Mouse (Mus musculus) kidney, adult 10 weeks (tissue): ENCODE data around the gene Cd320. TPM values are rescaled to one million over a fixed set of nuclear protein-coding genes. Genes with fewer than 3 reads are reported as not detected.

Experiments
- polyA plus RNA-seq: library from polyadenylated mRNA; stranded (reverse); fragments of 350-450 nt; fragmentation: Illumina TruSeq; extraction: RNeasy Lipid Tissue Mini Kit (QIAGEN cat#74804); gene quantifications from one replicate; pipeline ENCODE4 v1.2.3, GENCODE M21; 2014; ENCODE audit warnings: low read depth, low replicate concordance

Cd320 gene
- polyA plus RNA-seq, result 6.0 TPM

GRCm38 (mm10) chr17:33842966-33843795, at the start of gene Cd320:
Cd320 (plus strand) TSS chr17:33843091.

GRCm38 (mm10) chr17:33810334-33811141, 32.4 kb upstream of the Cd320 start, which contains the start of gene Kank3:
Kank3 (plus strand) TSS chr17:33810519.

DNA sequence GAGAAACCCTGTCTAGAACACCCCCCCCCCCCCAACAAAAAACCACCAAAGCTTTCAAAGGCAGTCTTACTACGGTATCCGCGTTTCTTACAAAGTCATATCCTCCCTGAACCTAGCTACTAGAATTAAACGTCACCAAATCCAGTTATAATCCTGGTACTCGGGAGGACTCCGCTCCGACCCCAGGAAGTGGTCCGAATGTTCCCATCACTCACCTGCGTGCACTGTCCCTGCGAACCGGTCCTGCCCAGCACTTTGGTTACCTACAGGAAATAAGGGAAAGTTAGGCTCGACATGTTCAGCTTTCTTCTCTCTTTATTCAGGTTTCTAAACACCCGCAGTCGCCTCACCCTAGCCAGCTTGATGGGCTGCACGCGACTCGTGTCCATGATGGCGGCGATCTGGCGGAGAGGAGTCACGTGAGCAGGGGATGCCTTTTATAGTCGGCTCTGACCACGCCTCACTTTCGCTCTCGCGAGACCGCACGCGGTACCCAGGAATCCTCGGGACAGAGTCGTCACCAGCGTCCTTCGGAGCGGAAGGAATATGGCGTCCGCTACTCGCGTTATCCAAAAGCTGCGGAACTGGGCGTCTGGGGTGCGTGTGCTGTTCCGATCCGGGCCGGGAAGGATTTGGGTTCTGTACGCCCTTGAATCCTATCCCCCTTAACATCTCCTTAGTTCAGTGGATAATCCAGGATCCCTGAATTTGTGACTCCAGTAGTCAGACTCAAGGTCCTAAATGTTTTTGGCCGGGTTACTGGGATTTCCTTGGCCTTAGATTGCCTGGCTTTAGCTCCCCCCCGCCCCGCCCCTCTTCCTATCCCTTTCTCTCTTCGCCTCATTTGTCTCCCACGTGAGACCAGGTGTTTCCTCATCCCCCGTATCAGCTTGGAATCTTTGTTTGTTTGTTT, 18.6 kb upstream of the Cd320 start, which contains the start of the genes Rps28 and Ndufa7:
TSS of gene Rps28 (minus strand) at position 479 of the 913 bp plus-strand sequence.
TSS of gene Ndufa7 (plus strand) at position 489 of the 913 bp plus-strand sequence.

GRCm38 (mm10) chr17:33873537-33873936, 30.6 kb downstream of the Cd320 start, which contains the start of gene Gm7029:
Gm7029 (plus strand) TSS chr17:33873837.

GRCm38 (mm10) chr17:33890533-33891059, 47.7 kb downstream of the Cd320 start, which contains the start of gene Kifc1:
Kifc1 (minus strand) TSS chr17:33890661.

Other genes starting within 250 kb of the Cd320 start
- gene Zfp414, start 214.0 kb upstream of the Cd320 start, polyA plus RNA-seq, result 1.1 TPM
- not detected for gene Pram1, start 205.0 kb upstream of the Cd320 start, polyA plus RNA-seq
- 305 TPM for gene Hnrnpm, start 156.2 kb upstream of the Cd320 start, polyA plus RNA-seq
- 18.5 TPM for gene March2, start 124.4 kb upstream of the Cd320 start, polyA plus RNA-seq
- 15.2 TPM for gene Rab11b, start 82.6 kb upstream of the Cd320 start, polyA plus RNA-seq
- gene Angptl4, start 61.3 kb upstream of the Cd320 start, polyA plus RNA-seq, result 1.4 TPM
- gene Kank3, start 32.6 kb upstream of the Cd320 start, polyA plus RNA-seq, result 10.2 TPM
- 57.1 TPM for gene Rps28, start 18.5 kb upstream of the Cd320 start, polyA plus RNA-seq
- 17.8 TPM for gene Ndufa7, start 18.5 kb upstream of the Cd320 start, polyA plus RNA-seq
- not detected for gene Gm7029, start 30.7 kb downstream of the Cd320 start, polyA plus RNA-seq
- gene Kifc1, start 47.6 kb downstream of the Cd320 start, polyA plus RNA-seq, result not detected
- not detected for gene Platr17, start 62.0 kb downstream of the Cd320 start, polyA plus RNA-seq
- gene Daxx, start 66.3 kb downstream of the Cd320 start, polyA plus RNA-seq, result 5.0 TPM
- 17.3 TPM for gene Tapbp, start 72.8 kb downstream of the Cd320 start, polyA plus RNA-seq
- gene Zbtb22, start 72.8 kb downstream of the Cd320 start, polyA plus RNA-seq, result 1.3 TPM
- 1.6 TPM for gene Rgl2, start 86.5 kb downstream of the Cd320 start, polyA plus RNA-seq
- 15.7 TPM for gene Pfdn6, start 97.3 kb downstream of the Cd320 start, polyA plus RNA-seq
- 0.24 TPM for gene Wdr46, start 97.6 kb downstream of the Cd320 start, polyA plus RNA-seq
- not detected for gene B3galt4, start 108.4 kb downstream of the Cd320 start, polyA plus RNA-seq
- gene Vps52, start 112.7 kb downstream of the Cd320 start, polyA plus RNA-seq, result 2.9 TPM
- 17.5 TPM for gene Rps18, start 112.9 kb downstream of the Cd320 start, polyA plus RNA-seq
- gene H2-K1, start 157.3 kb downstream of the Cd320 start, polyA plus RNA-seq, result 78.8 TPM
- gene Ring1, start 181.6 kb downstream of the Cd320 start, polyA plus RNA-seq, result 0.44 TPM
- gene H2-Ke6, start 185.0 kb downstream of the Cd320 start, polyA plus RNA-seq, result 3.7 TPM
- gene Slc39a7, start 188.6 kb downstream of the Cd320 start, polyA plus RNA-seq, result 0.73 TPM
- 0.77 TPM for gene Rxrb, start 188.7 kb downstream of the Cd320 start, polyA plus RNA-seq
- gene Col11a2, start 196.3 kb downstream of the Cd320 start, polyA plus RNA-seq, result not detected
- not detected for gene H2-Oa, start 249.2 kb downstream of the Cd320 start, polyA plus RNA-seq